Comparison of ENCODE assay signal across 31 mouse cellular contexts in genomic region chr11:98563025-98563424, GRCm38 (mm10). TPM values are rescaled to one million over a fixed set of nuclear protein-coding genes. Genes with fewer than 3 reads are reported as not detected.
"Had no signal": no experiment of that assay in that cellular context is flagged by ENCODE, and none has a peak within 500 bp of the region (broad histone marks: within the 10 kb centered on the region; RNA-seq: fewer than 3 reads in every experiment).

No protein-coding gene starts in this region.

- H3K9ac ChIP-seq: limb, embryonic 13.5 days; liver, embryonic 12.5 days; liver, embryonic 15.5 days; lung, embryonic 15.5 days; midbrain, embryonic 13.5 days; neural tube, embryonic 13.5 days had no signal

- H3K36me3 ChIP-seq: limb, embryonic 10.5 days; limb, embryonic 13.5 days; liver, embryonic 12.5 days; liver, embryonic 15.5 days; lung, embryonic 15.5 days; midbrain, embryonic 10.5 days; midbrain, embryonic 13.5 days; neural tube, embryonic 13.5 days had no signal

- ATAC-seq: liver, embryonic 12.5 days; midbrain, embryonic 13.5 days; midbrain, embryonic 16.5 days had no signal

- H3K4me2 ChIP-seq: limb, embryonic 13.5 days; liver, embryonic 12.5 days; liver, embryonic 15.5 days; lung, embryonic 15.5 days; midbrain, embryonic 13.5 days; neural tube, embryonic 13.5 days had no signal

- H3K4me3 ChIP-seq: layer of hippocampus, adult 2 months; limb, embryonic 10.5 days; limb, embryonic 13.5 days; liver, embryonic 12.5 days; liver, embryonic 15.5 days; lung, embryonic 15.5 days; megakaryocyte, embryonic 14.5 days; midbrain, embryonic 10.5 days; midbrain, embryonic 13.5 days; myocyte; neural tube, embryonic 13.5 days had no signal

- H3K27me3 ChIP-seq: midbrain, embryonic 13.5 days; neural tube, embryonic 13.5 days had no signal

- H3K4me1 ChIP-seq: liver, embryonic 12.5 days; lung, embryonic 15.5 days; midbrain, embryonic 13.5 days; neural tube, embryonic 13.5 days had no signal

- H3K27ac ChIP-seq: kidney, postnatal 0 days; layer of hippocampus, adult 2 months; limb, embryonic 10.5 days; limb, embryonic 13.5 days; liver, embryonic 12.5 days; liver, embryonic 15.5 days; lung, embryonic 15.5 days; midbrain, embryonic 10.5 days; midbrain, embryonic 13.5 days; neural tube, embryonic 13.5 days had no signal

- DNase-seq: kidney, postnatal 25 days; layer of hippocampus, adult 9-11 months; liver; lung, adult 18-20 months; lung, postnatal 10 days; lung, postnatal 36 days; retina, postnatal 1 day; right cerebral cortex, postnatal 25 days; thymus, postnatal 25 days had no signal

- H3K9me3 ChIP-seq: limb, embryonic 10.5 days; limb, embryonic 13.5 days; liver, embryonic 12.5 days; liver, embryonic 15.5 days; lung, embryonic 15.5 days; midbrain, embryonic 10.5 days; midbrain, embryonic 13.5 days; neural tube, embryonic 13.5 days had no signal

RNA-seq across cellular contexts. Expression of gene Zpbp2, which starts 12.1 kb away (rescaled TPM):
- total RNA-seq: layer of hippocampus, adult 2 months; layer of hippocampus, postnatal 25 days; left cerebral cortex, adult 18-20 months; left cerebral cortex, postnatal 25 days had no signal
- polyA plus RNA-seq: myocyte; neural tube, embryonic 13.5 days; stomach, embryonic 14.5 days had no signal

RNA-seq across cellular contexts. Expression of gene Ikzf3, which starts 17.2 kb away (rescaled TPM):
- polyA plus RNA-seq: limb, embryonic 10.5 days; midbrain, embryonic 16.5 days; myocyte had no signal

RNA-seq across cellular contexts. Expression of gene Lrrc3c, which starts 35.1 kb away (rescaled TPM):
- total RNA-seq: layer of hippocampus, adult 2 months; layer of hippocampus, postnatal 25 days; left cerebral cortex, adult 18-20 months; left cerebral cortex, postnatal 25 days; monocyte, adult 5-6 weeks; neutrophil, adult 5-6 weeks had no signal
- polyA plus RNA-seq: kidney, embryonic 14.5 days; kidney, postnatal 0 days; large intestine, adult 2 months; limb, embryonic 10.5 days; limb, embryonic 13.5 days; liver, embryonic 12.5 days; liver, embryonic 15.5 days; lung, embryonic 15.5 days; midbrain, embryonic 10.5 days; midbrain, embryonic 13.5 days; midbrain, embryonic 16.5 days; myocyte; neural tube, embryonic 13.5 days; stomach, embryonic 14.5 days; thymus, postnatal 0 days had no signal
